8 mouse cellular contexts compared by ENCODE assay signal in the genomic region with DNA sequence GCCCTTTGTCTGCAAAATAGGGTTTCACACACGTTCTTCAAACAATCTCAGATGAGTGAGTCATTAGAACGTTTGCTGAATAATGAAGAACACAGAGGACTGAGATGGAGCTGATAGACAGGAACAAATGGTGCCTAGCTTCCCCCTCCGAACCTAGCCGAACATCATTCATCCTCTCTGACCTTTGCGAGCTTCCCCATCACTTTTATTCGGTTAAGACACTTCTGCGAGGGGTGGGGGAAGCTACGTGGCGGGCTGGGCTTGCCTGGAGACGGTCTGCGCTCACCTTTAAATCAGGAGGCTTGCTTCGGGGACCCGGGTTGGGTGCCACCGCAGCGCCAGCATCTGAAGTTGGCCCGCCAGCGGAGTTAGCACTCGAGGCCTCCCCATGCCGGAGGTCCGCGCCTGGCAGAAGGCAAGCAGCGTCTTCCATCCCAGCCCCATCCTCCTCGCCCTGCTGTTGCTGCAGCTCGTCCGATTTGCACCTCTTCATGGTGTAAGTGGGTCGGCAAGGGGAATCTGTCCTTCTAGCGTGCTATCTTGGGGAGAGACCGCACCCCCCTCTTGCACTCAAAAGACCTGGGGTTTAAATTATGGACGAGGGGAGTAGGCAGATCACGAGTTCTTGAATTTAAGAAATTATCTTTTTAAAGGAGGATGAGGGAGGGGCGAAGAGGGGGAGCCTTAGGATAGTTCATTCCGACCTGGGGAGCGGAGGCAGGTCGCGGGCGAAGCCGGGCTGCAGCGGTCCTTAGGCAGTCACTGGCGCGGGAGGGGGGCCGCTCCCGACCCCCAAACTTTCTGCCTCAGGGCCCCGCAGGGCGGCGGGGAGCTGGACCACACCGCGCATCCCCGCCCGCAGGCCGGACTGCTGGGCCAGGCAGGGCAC. TPM values are rescaled to one million over a fixed set of nuclear protein-coding genes. Genes with fewer than 3 reads are reported as not detected.
DNase-seq lines count a peak whose midpoint lies in the region; ATAC-seq and TF ChIP-seq lines count a peak whose summit lies in the region.

Gene Tmcc2 (minus strand): TSS at position 591 of the 889 bp plus-strand sequence.

- ATAC-seq in granulocyte monocyte progenitor cell, adult 5-6 weeks (replicated peaks; ENCODE audit: poor library complexity, severe bottlenecking) = peak; percentile 18; the same call in 1 of the 2 replicates
- ATAC-seq in intestine, postnatal 0 days = no peak
- ATAC-seq in liver, postnatal 0 days = no peak

- H3K36me3 ChIP-seq in intestine, postnatal 0 days (ENCODE audit: control insufficient read depth, insufficient read depth) = no peaks in the 10 kb centered on the region
- H3K36me3 ChIP-seq in liver, postnatal 0 days (replicated peaks; ENCODE audit: insufficient read depth, low read length) = no peaks in the 10 kb centered on the region

- no peak for DNase-seq in frontal cortex, adult 2 months (ENCODE audit: extremely low spot score in 1 of 2, low spot score in 1 of 2)
- DNase-seq in frontal cortex, postnatal 14 days (ENCODE audit: low spot score in 2 of 2) = no peak
- peak; percentile 56 for DNase-seq in MN1 (ENCODE audit: low spot score)
- peak; percentile 59 for DNase-seq in embryo, embryonic 10 days (ENCODE audit: low spot score)
- peak; percentile 52 for DNase-seq in liver, postnatal 0 days
- DNase-seq in right cerebral cortex, postnatal 25 days = peak; percentile 53

- no peak for TF ChIP-seq EP300 in liver, postnatal 0 days (IDR thresholded peaks at IDR 0.05; ENCODE audit: low read depth)

- 2% methylated on average over 48 of the region's 50 CpGs for WGBS in intestine, postnatal 0 days
- 1% methylated on average over 50 of the region's 50 CpGs for whole genome bisulfite sequencing in liver, postnatal 0 days (ENCODE audit: insufficient replicate concordance)

- peak within 1 kb of the TSS; percentile 66 for H3K9ac ChIP-seq in intestine, postnatal 0 days (ENCODE audit: low read depth, low read length)
- peak within 1 kb of the TSS; percentile 78 for H3K9ac ChIP-seq in liver, postnatal 0 days (replicated peaks)

- TF ChIP-seq CTCF in intestine, postnatal 0 days (IDR thresholded peaks at IDR 0.05; ENCODE audit: low read depth) = no peak
- TF ChIP-seq CTCF in liver, postnatal 0 days (IDR thresholded peaks at IDR 0.05; ENCODE audit: low read depth) = no peak

- H3K27me3 ChIP-seq in intestine, postnatal 0 days (replicated peaks; ENCODE audit: control insufficient read depth, insufficient read depth, low read length) = peaks cover 23% of the 10 kb centered on the region; the same call in 1 of the 2 replicates
- peaks cover 19% of the 10 kb centered on the region for H3K27me3 ChIP-seq in liver, postnatal 0 days (ENCODE audit: insufficient read depth, low read length)

- peak within 1 kb of the TSS; percentile 80 for H3K4me2 ChIP-seq in intestine, postnatal 0 days (replicated peaks; ENCODE audit: low read depth)
- peak within 1 kb of the TSS; percentile 90 for H3K4me2 ChIP-seq in liver, postnatal 0 days (ENCODE audit: low read depth, low read length)

- H3K9me3 ChIP-seq in intestine, postnatal 0 days (ENCODE audit: control insufficient read depth) = no peaks in the 10 kb centered on the region
- H3K9me3 ChIP-seq in liver, postnatal 0 days (ENCODE audit: low read length) = no peaks in the 10 kb centered on the region

- no peaks in the 10 kb centered on the region for H3K4me1 ChIP-seq in intestine, postnatal 0 days (replicated peaks; ENCODE audit: control insufficient read depth, insufficient read depth, low read length)
- H3K4me1 ChIP-seq in liver, postnatal 0 days (ENCODE audit: insufficient read depth) = peaks cover 23% of the 10 kb centered on the region

- peak within 1 kb of the TSS; percentile 41; the same call in 1 of the 2 replicates for H3K27ac ChIP-seq in intestine, postnatal 0 days (ENCODE audit: low read depth, low read length)
- H3K27ac ChIP-seq in liver, postnatal 0 days (ENCODE audit: low read depth) = peak within 1 kb of the TSS; percentile 87

- peak within 1 kb of the TSS; percentile 61 for H3K4me3 ChIP-seq in intestine, postnatal 0 days (ENCODE audit: low read depth, low read length)
- H3K4me3 ChIP-seq in liver, postnatal 0 days (ENCODE audit: low read depth, low read length) = peak within 1 kb of the TSS; percentile 67

RNA-seq across cellular contexts. Expression of gene Tmcc2, which starts in this region (rescaled TPM):
- polyA plus RNA-seq in frontal cortex, adult 2 months (2012; rRNA removed) = 119 and 131 TPM in 2 replicates
- total RNA-seq in granulocyte monocyte progenitor cell, adult 5-6 weeks (2014; fragmentation: Nextera tagmentation) = 1.5 and 6.2 TPM in 2 replicates
- 3.7 and 4.2 TPM in 2 replicates for total RNA-seq in granulocyte monocyte progenitor cell, adult 5-6 weeks (2017)
- 2.2 and 2.3 TPM in 2 replicates for polyA plus RNA-seq in intestine, postnatal 0 days (2015; fragmentation: Nextera tagmentation; extraction: Ambion mirVana)
- polyA plus RNA-seq in liver, postnatal 0 days (2015; fragmentation: Nextera tagmentation; extraction: Ambion mirVana) = 154 TPM in 2 replicates

Comparison
In these comparisons a context has a peak if more than half of its experiments do, and no peak if none do; other contexts are left out.
1. RNA of gene Tmcc2 (polyA plus RNA-seq): 154 TPM in liver, postnatal 0 days and 119 to 131 TPM in frontal cortex, adult 2 months; 2.2 to 2.3 TPM in intestine, postnatal 0 days; every median in the first group is over 10 times any median in the second.
2. DNase-seq: peak in MN1 (single experiment), embryo, embryonic 10 days (single experiment), liver, postnatal 0 days (single experiment) and right cerebral cortex, postnatal 25 days (single experiment); none in frontal cortex, adult 2 months (0 of 2) and frontal cortex, postnatal 14 days (0 of 2).